Mouse (Mus musculus): ENCODE results near the gene Olfr60. TPM values are rescaled to one million over a fixed set of nuclear protein-coding genes. Genes with fewer than 3 reads are reported as not detected.

Olfr60 gene
- total and polyA plus RNA-seq, 3 experiments: not detected

DNA sequence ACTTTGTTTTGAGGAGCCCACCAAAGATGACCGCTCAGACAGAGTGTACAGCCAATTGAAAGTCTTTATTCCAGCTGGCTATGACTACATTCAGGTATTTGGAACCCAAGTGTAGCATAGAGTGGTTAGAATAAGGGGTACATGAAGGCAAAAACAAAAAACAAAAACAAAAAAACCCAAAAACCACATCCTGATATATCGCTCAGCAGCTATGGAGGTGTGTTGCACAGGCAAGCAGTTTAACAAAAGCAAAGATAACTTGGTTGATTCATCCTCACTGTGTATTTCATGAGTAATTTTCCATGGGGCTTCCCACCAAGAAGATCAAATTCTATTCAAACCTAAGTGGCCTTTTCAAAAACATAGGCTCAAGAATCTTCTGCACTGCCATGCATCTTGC is 15.4 kb upstream of the Olfr60 start:
- Histone ChIP-seq H3K9me3 (replicated peaks; ENCODE audit: insufficient read depth, low read length) (no peaks in the 10 kb centered on the region), H3K27ac (ENCODE audit: control insufficient read depth, low read depth, low read length) (no peak overlapping the region), H3K9ac (ENCODE audit: control insufficient read depth, low read depth, low read length, poor library complexity, severe bottlenecking) (no peak overlapping the region), H3K4me1 (ENCODE audit: control insufficient read depth in 1 of 2, insufficient read depth in 2 of 2, low read length in 2 of 2) (no peaks in the 10 kb centered on the region), H3K4me3 (ENCODE audit: control insufficient read depth in 1 of 2, insufficient read depth in 1 of 2, low read depth in 2 of 2, low read length in 2 of 2) (no peak overlapping the region), H3K36me3 (ENCODE audit: control insufficient read depth in 1 of 2, insufficient read depth in 2 of 2, low read length in 2 of 2) (no peaks in the 10 kb centered on the region), H3K27me3 (ENCODE audit: control insufficient read depth in 1 of 2, insufficient read depth in 2 of 2, low read length in 2 of 2) (no peaks in the 10 kb centered on the region), H3K79me2 (ENCODE audit: control insufficient read depth, insufficient read depth, low read length, poor library complexity) (no peaks in the 10 kb centered on the region)
- no peak for DNase-seq (ENCODE audit: low read depth, low spot score)
- TF ChIP-seq UBTF (IDR thresholded peaks at IDR 0.05; ENCODE audit: borderline replicate concordance, insufficient read depth, low read depth, low read length) (no peak), ZKSCAN1 (IDR thresholded peaks at IDR 0.05; ENCODE audit: low read depth, low read length) (no peak)

DNA sequence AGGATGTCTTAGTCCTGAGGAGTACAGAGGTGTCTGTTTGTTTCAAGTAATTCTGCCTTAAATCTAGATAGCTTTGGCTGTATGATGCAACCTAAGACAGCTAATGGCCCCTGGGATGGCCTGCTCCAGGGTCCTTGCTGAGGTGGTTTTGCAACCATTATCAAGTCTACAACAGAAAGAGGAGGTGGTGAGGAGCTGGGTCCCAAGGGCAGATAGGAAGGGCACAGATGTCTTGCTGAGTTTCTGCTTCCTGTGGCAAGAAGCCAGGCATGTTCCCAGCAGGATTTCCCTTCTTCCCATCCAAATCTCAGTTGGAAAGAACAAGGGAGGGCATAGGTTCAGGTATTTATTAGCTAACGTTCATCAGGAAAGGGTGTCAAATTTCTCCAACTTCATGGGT is 14.8 kb upstream of the Olfr60 start, which contains the start of gene Olfr530:
Gene Olfr530 (minus strand): TSS at position 101 of the 400 bp plus-strand sequence.
- H3K9ac ChIP-seq (ENCODE audit: control insufficient read depth, low read depth, low read length, poor library complexity, severe bottlenecking): no peak within 1 kb of the TSS
- no peaks in the 10 kb centered on the region for H3K36me3 ChIP-seq (ENCODE audit: control insufficient read depth in 1 of 2, insufficient read depth in 2 of 2, low read length in 2 of 2)
- TF ChIP-seq TCF12 (IDR thresholded peaks at IDR 0.05; ENCODE audit: low read depth, low read length) (no peak), MYB (IDR thresholded peaks at IDR 0.05; ENCODE audit: low read depth, low read length) (no peak), SIN3A (IDR thresholded peaks at IDR 0.05; ENCODE audit: low read length) (no peak), GABPA (IDR thresholded peaks at IDR 0.05; ENCODE audit: low read depth, low read length) (no peak), USF1 (IDR thresholded peaks at IDR 0.05; ENCODE audit: low read depth, low read length) (no peak), GATA1 (IDR thresholded peaks at IDR 0.05; ENCODE audit: low read depth, low read length) (no peak), ZC3H11A (IDR thresholded peaks at IDR 0.05; ENCODE audit: low read depth, low read length) (no peak), POLR2AphosphoS5 (IDR thresholded peaks at IDR 0.05; ENCODE audit: borderline replicate concordance, low read depth, low read length) (no peak)
- H3K27ac ChIP-seq (ENCODE audit: control insufficient read depth, low read depth, low read length): no peak within 1 kb of the TSS
- no peaks in the 10 kb centered on the region for H3K4me1 ChIP-seq (ENCODE audit: control insufficient read depth in 1 of 2, insufficient read depth in 2 of 2, low read length in 2 of 2)
- H3K9me3 ChIP-seq (replicated peaks; ENCODE audit: insufficient read depth, low read length): no peaks in the 10 kb centered on the region
- no peaks in the 10 kb centered on the region for H3K27me3 ChIP-seq (ENCODE audit: control insufficient read depth in 1 of 2, insufficient read depth in 2 of 2, low read length in 2 of 2)
- no peaks in the 10 kb centered on the region for H3K79me2 ChIP-seq (ENCODE audit: control insufficient read depth, insufficient read depth, low read length, poor library complexity)
- no peak for DNase-seq (ENCODE audit: low read depth, low spot score)
- H3K4me3 ChIP-seq (ENCODE audit: control insufficient read depth in 1 of 2, insufficient read depth in 1 of 2, low read depth in 2 of 2, low read length in 2 of 2): no peak within 1 kb of the TSS

DNA sequence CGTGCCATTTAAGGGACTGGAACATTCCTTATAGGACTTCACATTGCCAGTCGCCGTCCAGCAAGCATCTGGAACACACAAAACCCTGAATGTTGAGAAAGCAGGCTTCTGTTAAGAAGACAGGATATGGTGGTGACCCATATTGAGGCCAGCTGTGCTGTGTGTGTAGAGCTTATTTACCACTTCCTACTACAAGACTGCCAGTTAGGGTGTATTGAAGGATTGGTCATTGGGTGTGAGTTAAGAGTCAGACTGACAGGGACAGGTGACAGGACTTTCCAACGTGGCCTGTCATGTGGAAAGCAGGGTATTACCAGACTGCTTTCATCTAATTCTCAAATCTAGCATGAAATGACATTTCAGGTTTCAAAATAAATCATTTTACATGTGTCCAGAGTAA is 12.8 kb upstream of the Olfr60 start:
- Histone ChIP-seq H3K4me1 (ENCODE audit: control insufficient read depth in 1 of 2, insufficient read depth in 2 of 2, low read length in 2 of 2) (no peaks in the 10 kb centered on the region), H3K79me2 (ENCODE audit: control insufficient read depth, insufficient read depth, low read length, poor library complexity) (no peaks in the 10 kb centered on the region), H3K4me3 (ENCODE audit: control insufficient read depth in 1 of 2, insufficient read depth in 1 of 2, low read depth in 2 of 2, low read length in 2 of 2) (no peak overlapping the region), H3K27ac (ENCODE audit: control insufficient read depth, low read depth, low read length) (no peak overlapping the region), H3K27me3 (ENCODE audit: control insufficient read depth in 1 of 2, insufficient read depth in 2 of 2, low read length in 2 of 2) (no peaks in the 10 kb centered on the region), H3K36me3 (ENCODE audit: control insufficient read depth in 1 of 2, insufficient read depth in 2 of 2, low read length in 2 of 2) (no peaks in the 10 kb centered on the region), H3K9me3 (replicated peaks; ENCODE audit: insufficient read depth, low read length) (no peaks in the 10 kb centered on the region), H3K9ac (ENCODE audit: control insufficient read depth, low read depth, low read length, poor library complexity, severe bottlenecking) (no peak overlapping the region)
- no peak for TF ChIP-seq POLR2AphosphoS5 (IDR thresholded peaks at IDR 0.05; ENCODE audit: borderline replicate concordance, low read depth, low read length)
- no peak for DNase-seq (ENCODE audit: low read depth, low spot score)

Measured in MEL (cell line).